Mouse (Mus musculus) kidney, adult 8-10 months (tissue): ENCODE data around the gene Baz2b.
"Not testable (repeated sequence)": the region's sequence is repeated elsewhere in the genome, so short reads cannot be mapped to it uniquely, and the experiment has no call there.

Experiments
- DNase-seq, 2 experiments: peaks; one replicate each; pipeline ENCODE4 v3.0.0; 2022

Baz2b gene

DNA sequence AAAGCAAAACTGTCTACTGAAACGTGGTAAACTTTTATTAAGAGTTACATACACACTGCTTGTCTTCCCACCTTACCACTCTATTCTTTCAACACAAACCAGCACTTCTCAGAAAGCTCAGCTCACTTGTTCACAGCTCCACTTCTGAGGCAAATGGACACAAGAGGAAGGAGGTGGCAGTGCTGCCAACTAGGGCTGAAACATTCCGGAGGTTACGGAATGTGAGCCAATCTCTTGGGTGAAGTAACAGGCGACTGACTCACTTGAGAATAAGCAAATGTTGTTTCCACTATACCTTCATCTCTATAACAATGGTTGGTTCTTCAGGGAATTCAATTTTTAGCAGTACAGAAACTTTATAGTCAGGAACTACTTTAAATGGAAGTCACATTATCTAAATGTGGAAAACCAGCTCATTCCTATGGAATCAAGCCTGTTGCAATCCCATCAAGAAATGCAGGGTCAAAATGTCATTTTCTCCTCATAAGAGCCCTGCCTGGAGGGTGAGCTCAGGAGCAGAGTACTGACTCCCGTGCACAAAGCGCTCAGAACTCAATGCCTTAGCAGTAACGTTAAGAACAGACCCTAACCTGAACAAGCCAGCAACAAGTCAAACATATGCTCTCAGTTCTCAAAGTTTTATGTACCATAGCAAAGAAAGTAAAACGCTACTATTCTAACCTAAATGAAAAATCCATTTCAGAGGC is 123.3 kb downstream of the Baz2b start:
- peak; percentile 35 to 38 for DNase-seq

DNA sequence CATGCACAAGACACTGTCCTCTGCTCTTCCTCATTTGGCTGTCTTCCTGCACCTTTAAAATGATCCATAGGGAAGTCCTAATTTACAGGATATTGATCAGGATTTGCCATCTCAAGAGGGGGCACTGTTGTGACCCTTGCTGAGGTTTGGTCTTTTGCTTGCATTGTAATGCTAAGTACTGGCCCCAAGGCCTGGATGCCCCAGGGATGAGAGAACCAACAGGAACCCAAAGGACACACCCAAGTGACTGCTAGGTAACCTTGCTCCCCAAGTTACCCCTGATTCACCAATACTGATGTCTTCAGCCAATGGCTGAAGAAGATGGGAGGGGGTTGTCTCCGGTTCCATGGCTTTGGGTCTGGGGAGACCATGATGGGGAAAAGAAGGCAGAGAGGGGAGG is 124.8 kb downstream of the Baz2b start:
- DNase-seq, result no peak

- no peak for DNase-seq
Observed at GRCm38 (mm10) chr2:60082984-60083636, 126.5 kb downstream of the Baz2b start.

- no peak for DNase-seq
Observed at GRCm38 (mm10) chr2:60082225-60082624, 127.4 kb downstream of the Baz2b start.

- no peak for DNase-seq
Observed at GRCm38 (mm10) chr2:60080831-60081230, 128.8 kb downstream of the Baz2b start.

DNA sequence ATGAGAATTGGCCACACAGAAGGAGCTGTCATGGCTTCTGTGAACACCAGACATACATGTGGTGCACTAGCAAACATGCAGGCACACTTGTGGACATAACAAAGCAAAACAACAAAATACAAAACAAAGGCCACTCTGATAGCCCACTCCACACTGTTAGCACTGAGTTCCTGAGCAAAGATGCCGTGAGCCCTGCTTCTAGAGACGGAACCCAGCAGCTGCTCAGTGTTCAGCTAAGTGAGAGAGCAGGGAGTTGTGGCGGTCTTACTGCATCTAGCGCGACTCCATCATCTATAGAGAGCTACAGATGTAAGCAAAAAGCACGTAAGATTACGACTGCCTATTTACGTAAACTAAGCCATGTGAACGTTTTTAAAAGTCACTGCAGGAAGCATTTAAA is 132.0 kb downstream of the Baz2b start:
- DNase-seq, result no peak

DNA sequence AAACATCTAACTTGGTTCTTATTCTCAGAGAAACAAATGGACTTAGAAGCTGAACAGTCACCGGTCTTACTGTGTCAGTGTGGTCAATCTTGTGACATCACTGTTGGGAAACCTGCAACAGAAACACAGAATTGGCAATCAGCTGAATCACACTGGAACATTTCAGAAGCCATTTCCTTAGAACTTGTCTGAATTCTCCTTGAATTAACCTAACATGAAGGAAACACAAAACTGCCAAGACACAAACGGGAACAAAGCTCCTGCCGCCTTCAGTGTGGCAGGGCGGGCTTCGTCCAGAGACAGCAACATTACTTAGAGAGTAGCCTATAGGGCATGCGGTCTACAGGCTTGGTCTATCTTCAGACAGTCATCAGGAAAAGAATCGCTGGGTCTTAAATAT is 132.8 kb downstream of the Baz2b start:
- DNase-seq, result no peak

DNA sequence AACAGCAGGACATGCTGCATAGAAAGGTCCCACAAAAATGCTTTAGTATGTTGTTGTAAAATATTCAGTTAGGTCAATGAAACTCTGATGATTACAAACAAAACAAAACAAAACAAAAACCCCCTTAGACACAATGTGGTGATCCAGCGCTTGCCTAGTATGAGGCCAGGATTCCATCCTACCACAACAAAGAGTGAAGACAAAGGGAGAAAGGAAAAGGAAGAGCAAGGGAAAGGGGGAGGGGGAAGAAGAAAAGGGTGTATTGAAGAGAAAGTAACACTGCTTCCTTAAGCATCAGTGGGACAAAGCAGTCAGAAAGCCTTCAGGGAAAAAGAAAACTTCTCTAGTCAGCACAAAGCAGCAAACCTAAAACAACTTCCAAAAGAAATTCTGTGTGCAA is 133.6 kb downstream of the Baz2b start:
- no peak for DNase-seq

GRCm38 (mm10) chr2:60073798-60074197 is 135.8 kb downstream of the Baz2b start:
- not testable (repeated sequence) for DNase-seq

GRCm38 (mm10) chr2:60071813-60072212 is 137.8 kb downstream of the Baz2b start:
- peak; percentile 11 to 19 for DNase-seq

DNA sequence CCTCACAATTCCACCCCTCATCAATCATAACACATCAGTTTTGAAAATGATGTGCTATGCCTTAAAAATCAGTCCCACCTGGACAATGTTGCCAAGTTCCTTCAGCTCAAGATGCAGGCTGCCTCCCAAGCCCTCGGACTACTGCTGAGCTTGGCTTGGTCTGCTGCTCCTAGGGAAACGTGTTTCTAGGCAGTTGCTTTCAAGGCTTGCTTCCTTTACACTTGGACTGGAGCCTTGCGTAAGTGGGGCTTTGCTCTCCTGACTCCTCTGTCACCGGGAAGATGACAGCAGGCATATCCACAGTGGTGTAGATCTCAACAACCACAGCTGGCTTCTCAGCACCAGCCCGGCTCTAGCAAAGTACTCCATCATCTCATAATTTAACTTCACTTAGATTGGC is 138.7 kb downstream of the Baz2b start:
- no peak for DNase-seq

- no peak for DNase-seq
Observed at GRCm38 (mm10) chr2:60068468-60068867, 141.2 kb downstream of the Baz2b start.

GRCm38 (mm10) chr2:60065415-60065814 is 144.2 kb downstream of the Baz2b start:
- peak in 1 of 2 experiments; percentile 21 for DNase-seq

- no peak for DNase-seq
Observed at GRCm38 (mm10) chr2:60060185-60060775, 149.4 kb downstream of the Baz2b start.

DNA sequence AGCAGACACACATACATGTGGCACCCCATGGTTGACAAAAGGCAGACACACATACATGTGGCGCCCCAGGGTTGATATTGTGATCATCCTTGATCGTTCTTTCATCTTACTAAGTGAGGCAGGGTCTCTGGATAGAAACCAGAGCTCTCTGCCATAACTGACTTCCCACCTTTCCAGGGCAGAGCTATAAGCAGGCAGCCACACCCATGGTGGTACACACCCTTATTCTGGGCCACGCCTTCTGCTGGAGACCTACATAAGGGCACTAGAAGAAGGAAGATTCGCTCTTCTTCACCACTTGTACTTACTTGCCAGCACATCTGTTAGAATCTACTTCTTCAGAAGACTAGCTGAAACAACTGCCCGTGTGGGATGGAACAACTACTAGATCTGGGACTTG is 150.3 kb downstream of the Baz2b start:
- DNase-seq, result no peak

GRCm38 (mm10) chr2:60056043-60056442 is 153.6 kb downstream of the Baz2b start:
- no peak for DNase-seq

- no peak for DNase-seq
Observed at GRCm38 (mm10) chr2:60054808-60055535, 154.7 kb downstream of the Baz2b start.

DNA sequence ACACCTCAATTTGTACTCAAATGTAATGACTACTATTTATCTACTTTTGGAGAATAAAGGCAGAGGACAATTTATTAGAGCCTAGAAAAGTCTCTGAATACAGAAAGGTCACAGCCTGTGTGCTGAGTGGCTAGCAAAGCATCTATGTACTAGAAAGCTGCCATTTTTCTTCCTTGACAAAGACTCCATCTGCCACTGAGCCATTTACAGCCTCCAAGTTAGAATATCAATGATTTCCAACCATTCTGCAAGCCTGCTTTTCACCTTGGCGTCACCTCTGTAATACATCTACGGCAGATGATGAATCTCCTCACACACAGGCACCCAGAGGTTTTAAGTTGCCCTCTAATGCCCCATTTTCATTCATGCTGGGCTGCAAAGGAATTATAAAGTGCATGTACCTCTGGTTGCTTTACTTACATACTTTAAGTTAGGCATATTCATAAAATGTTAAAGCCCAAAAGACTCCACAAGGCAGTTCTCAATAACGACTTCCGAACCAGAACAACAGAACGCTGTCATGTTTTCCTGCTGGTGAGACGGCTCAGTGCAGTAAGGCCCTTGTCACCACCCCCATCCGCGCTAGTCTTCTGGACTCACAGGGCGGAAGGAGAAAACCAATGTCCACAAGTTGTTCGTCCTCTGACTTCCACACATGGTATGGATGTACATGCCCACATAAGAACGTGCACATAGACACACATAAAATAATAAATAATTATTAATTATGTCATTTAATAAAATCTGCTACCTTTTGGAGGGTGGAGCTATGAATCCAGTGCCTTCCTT is 156.2 kb downstream of the Baz2b start:
- no peak for DNase-seq

DNA sequence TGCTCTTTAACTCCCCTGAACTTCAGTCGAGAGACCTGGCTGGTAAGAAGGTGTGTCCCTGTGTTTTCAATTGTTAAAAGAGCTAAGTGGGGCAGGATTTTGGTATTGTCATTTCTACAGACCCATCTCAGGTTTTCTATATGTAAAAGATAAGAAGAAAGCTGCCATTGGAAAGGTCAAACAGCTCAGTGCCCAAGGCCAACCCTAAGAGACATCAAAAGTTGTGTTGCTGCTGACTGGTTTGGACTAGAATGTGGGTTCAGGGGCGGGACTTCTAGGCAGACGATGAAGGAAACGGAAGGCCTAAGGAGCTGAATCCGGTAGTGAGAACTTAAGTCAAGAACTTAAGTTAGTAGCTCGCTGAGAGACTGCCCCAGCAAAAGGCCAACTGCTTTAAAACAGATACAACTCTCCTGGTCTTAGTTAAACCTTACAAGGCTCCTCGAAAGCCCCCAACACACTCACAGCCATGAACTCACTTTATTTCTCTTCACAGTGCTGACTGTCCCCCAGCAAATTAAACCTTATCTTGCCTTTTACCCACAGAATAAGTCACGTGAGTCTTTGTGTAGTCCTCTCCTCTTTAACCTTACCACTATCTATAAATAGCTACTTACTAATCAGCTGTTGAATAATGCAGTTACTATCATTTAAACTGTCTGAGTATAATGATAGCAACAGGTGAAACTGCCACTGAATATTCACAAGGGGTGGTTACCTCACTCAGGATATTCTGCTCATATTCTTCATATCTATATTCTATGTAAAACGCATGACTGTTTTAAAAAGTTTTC is 158.8 kb downstream of the Baz2b start:
- no peak for DNase-seq

- no peak for DNase-seq
Observed at GRCm38 (mm10) chr2:60049889-60050288, 159.8 kb downstream of the Baz2b start.

GRCm38 (mm10) chr2:60049351-60049750 is 160.3 kb downstream of the Baz2b start:
- no peak for DNase-seq

GRCm38 (mm10) chr2:60045995-60046394 is 163.6 kb downstream of the Baz2b start:
- DNase-seq, result no peak
